Mouse (Mus musculus) ovary, postnatal 10 days (tissue): ENCODE data around the gene Gm5414.

ENCODE experiments used
- DNase-seq: peaks from one replicate; pipeline ENCODE4 v3.0.0; 2022; ENCODE audit warnings: low spot score

The Gm5414 gene

GRCm38 (mm10) chr15:101627884-101628283 is at the start of gene Gm5414:
Gene Gm5414 (minus strand): TSS chr15:101628188.
- DNase-seq, result no peak

GRCm38 (mm10) chr15:101675978-101676377 is 48.0 kb upstream of the Gm5414 start:
- no peak for DNase-seq

DNA sequence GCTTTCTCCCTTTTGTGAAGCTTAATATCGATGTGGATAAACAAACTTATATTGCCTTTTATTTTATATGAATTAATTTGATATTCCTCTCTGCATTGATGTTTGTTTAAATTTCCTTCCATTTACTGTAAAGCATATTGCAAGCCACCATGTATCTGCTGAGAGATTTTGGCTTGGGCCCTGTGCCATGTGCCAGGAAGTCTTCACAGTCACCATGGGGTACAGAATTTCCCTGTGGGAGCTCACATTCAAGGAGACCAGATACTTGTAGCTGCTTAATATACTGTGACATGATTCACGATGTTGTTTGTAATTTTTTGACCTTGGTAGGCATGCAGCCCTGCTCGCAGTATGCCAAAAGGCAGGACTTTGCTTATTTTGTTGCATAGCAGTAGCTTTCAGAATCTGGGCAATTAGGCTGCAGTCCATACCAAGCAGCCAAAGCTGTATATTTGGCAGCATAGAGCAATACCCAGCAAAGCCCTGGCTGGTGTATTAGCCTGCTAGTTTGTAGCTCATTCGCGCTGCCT is 24.8 kb upstream of the Gm5414 start:
- no peak for DNase-seq

- no peak for DNase-seq
These were observed 19.3 kb upstream of the Gm5414 start, which contains the start of gene Gm5478 for GRCm38 (mm10) chr15:101647280-101647679. Gene Gm5478 (minus strand): TSS chr15:101647380.

DNA sequence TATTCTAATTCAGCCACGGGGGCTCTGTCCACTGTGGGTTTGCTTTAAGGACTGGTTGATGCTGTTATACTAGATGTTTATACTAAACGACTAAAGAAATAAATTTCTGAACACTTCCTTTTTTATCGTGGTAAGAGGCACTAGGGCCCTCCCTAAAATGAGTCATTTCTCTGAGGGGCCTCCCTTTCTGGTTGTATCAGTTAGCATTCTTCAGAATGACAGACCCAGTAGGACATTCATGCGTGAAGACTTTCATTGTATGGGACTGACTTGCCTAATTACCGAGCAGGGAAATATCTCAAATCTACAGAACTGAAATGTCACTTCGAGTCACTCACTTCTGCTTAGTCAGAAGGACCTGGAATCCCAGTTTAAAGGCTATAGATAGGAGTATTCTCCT is 28.9 kb downstream of the Gm5414 start:
- no peak for DNase-seq

DNA sequence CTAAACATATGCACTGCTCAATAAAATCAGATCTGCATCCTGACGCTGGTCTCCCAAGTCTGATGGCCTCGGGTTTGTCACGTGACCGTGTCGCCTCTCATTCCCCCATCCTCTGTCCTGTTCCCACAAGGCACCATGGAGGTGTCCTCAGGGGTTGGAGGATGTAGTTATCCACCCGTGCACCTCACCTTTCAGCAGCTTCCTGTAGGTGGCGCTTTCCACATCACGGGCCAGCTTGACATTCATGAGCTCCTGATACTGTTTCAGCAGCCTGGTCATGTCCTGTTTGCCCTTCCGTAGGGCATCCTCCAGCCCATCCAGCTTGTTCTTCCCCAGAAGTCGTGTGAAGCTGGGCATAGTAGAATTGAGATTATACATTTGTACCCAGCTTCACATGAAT is 39.8 kb downstream of the Gm5414 start:
- no peak for DNase-seq

DNA sequence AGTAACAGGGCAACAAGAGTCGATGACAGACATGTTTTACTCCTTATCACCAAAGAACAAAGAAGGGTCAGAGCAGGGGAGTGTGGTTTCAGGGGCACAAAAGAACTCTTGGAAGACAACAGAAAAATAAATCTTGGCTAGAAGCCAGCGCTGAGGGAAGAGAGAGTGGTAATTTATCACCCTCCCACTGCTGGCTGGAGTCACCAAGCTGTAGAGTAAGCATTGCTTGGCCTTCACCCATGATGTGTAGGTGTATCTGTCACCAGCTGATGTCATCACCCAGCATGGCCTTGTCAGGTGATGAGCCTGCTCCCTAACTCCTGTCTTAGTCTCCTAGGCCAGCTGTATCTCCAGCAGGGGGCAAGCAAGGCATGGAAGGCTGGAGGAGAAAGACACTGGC is 43.5 kb downstream of the Gm5414 start:
- DNase-seq, result no peak

GRCm38 (mm10) chr15:101583211-101583965 is 44.6 kb downstream of the Gm5414 start:
- no peak for DNase-seq

GRCm38 (mm10) chr15:101581701-101582100 is 46.3 kb downstream of the Gm5414 start:
- DNase-seq, result no peak

DNA sequence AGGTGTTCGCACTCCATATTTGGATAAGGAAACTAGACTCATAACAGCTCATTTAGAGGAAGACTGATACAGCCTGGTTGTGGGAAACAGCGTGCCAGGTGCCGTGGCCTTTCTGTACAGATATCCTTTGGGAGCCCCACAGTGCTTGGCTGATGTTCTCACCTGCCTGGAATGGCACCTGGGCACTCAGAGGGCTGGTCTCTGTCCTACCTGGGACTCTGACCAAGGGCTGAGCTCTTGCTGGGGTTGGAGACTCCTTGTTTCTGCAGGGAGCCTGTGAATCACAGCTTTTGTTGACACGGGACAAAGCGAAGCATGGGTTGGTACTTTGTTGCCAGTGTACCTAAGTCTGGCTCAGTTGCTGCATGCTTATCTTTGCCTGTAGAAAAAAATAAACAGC is 52.5 kb downstream of the Gm5414 start:
- DNase-seq, result no peak
